Mouse (Mus musculus): Measurements from ENCODE around the gene Cacna1c.

DNA sequence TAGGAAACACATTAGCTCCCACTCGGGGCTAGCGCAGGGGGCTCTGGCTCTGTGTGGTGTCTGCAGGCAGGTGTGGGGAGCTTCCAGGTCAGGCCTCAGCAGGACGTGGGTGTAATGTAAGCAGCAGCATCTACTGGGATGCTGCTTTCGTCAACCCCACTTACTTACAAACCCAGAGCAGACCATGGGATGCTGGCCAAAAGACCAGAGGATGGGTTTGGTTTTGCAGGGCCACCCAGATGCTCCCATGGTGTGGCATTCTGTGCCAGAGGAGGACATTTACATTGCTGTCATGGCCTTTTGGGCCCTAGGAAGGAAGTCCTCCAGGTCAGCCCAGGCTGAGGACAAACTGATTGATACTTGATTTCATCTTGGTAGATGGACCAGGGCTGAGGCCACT is 521.4 kb downstream of the Cacna1c start:
- TF ChIP-seq CTCF (IDR thresholded peaks at IDR 0.05; ENCODE audit: borderline replicate concordance, extremely low read depth, insufficient read depth, insufficient read length), result no peak
- TF ChIP-seq POLR2A (IDR thresholded peaks at IDR 0.05; ENCODE audit: borderline replicate concordance, extremely low read depth, insufficient read depth, insufficient read length, poor library complexity, severe bottlenecking), result no peak
